In the genomic region with DNA sequence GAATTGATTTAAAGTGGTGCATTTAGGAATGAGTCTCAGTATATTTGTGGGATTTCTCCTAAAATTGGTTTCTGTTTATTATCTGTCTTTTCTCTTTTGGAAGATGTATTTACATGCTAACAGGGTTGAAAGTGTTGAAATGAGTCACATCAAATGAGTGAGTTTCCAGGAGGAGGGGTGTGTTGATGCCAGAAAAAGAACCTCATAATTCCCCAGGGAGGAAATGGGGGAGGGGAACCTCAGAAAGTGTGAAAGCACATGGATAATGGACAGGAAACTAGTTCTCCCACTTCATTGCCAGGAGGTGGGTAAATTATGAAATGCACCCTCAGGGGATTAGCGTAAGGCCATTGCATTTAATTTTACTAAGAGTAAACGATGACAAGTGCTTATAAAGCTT, we compare ENCODE assay signal across 13 mouse cellular contexts. TPM values are rescaled to one million over a fixed set of nuclear protein-coding genes. Genes with fewer than 3 reads are reported as not detected.
DNase-seq lines count a peak whose midpoint lies in the region; ATAC-seq and TF ChIP-seq lines count a peak whose summit lies in the region.
"Had no signal": no experiment of that assay in that cellular context is flagged by ENCODE, and none has a peak within 500 bp of the region (broad histone marks: within the 10 kb centered on the region; RNA-seq: fewer than 3 reads in every experiment).

No protein-coding gene starts in this region.

- peak; percentile 7 for DNase-seq in adrenal gland, postnatal 10 days
- no peak for DNase-seq in adrenal gland, postnatal 14 days
- DNase-seq in heart, postnatal 4 days = peak; percentile 14
- DNase-seq in right cerebral cortex, adult 2 months (ENCODE audit: low spot score in 2 of 2) = peak; percentile 49 to 61
- DNase-seq in right cerebral cortex, postnatal 14 days = no peak
- no peak for DNase-seq in liver, postnatal 0 days

- TF ChIP-seq EP300 in liver, postnatal 0 days (IDR thresholded peaks at IDR 0.05; ENCODE audit: low read depth) = no peak

- no peak overlapping the region for H3K4me2 ChIP-seq in heart, embryonic 11.5 days
- H3K4me2 ChIP-seq in liver, postnatal 0 days (ENCODE audit: low read depth, low read length) = no peak overlapping the region
- H3K4me2 ChIP-seq in liver, embryonic 12.5 days = no peak overlapping the region
- H3K4me2 ChIP-seq: heart, embryonic 13.5 days had no signal

- no peak overlapping the region for H3K27ac ChIP-seq in heart, embryonic 11.5 days (ENCODE audit: low read depth, low read length)
- H3K27ac ChIP-seq in liver, postnatal 0 days (ENCODE audit: low read depth) = no peak overlapping the region
- H3K27ac ChIP-seq in liver, embryonic 12.5 days = no peak overlapping the region
- H3K27ac ChIP-seq: heart, embryonic 13.5 days; macrophage had no signal

- no peak overlapping the region for H3K4me3 ChIP-seq in heart, embryonic 11.5 days (ENCODE audit: low read depth, low read length)
- no peak overlapping the region for H3K4me3 ChIP-seq in liver, postnatal 0 days (ENCODE audit: low read depth, low read length)
- no peak overlapping the region for H3K4me3 ChIP-seq in liver, embryonic 12.5 days
- H3K4me3 ChIP-seq: heart, embryonic 13.5 days had no signal

- no peaks in the 10 kb centered on the region for H3K9me3 ChIP-seq in heart, embryonic 11.5 days (replicated peaks; ENCODE audit: control insufficient read depth, low read length)
- no peaks in the 10 kb centered on the region for H3K9me3 ChIP-seq in liver, postnatal 0 days (ENCODE audit: low read length)
- no peaks in the 10 kb centered on the region for H3K9me3 ChIP-seq in liver, embryonic 12.5 days (replicated peaks)
- H3K9me3 ChIP-seq: heart, embryonic 13.5 days had no signal

- H3K4me1 ChIP-seq in heart, embryonic 11.5 days (ENCODE audit: control insufficient read depth, insufficient read depth, low read length) = no peaks in the 10 kb centered on the region
- H3K4me1 ChIP-seq in liver, postnatal 0 days (ENCODE audit: insufficient read depth) = no peaks in the 10 kb centered on the region
- no peaks in the 10 kb centered on the region for H3K4me1 ChIP-seq in liver, embryonic 12.5 days
- H3K4me1 ChIP-seq: heart, embryonic 13.5 days had no signal

- no peaks in the 10 kb centered on the region for H3K36me3 ChIP-seq in heart, embryonic 11.5 days (ENCODE audit: control insufficient read depth, insufficient read depth, low read length)
- H3K36me3 ChIP-seq in liver, postnatal 0 days (replicated peaks; ENCODE audit: insufficient read depth, low read length) = no peaks in the 10 kb centered on the region
- H3K36me3 ChIP-seq in liver, embryonic 12.5 days = no peaks in the 10 kb centered on the region
- H3K36me3 ChIP-seq: heart, embryonic 13.5 days had no signal

- 73% methylated on average over 2 of the region's 2 CpGs for WGBS in heart, embryonic 11.5 days (ENCODE audit: insufficient replicate concordance)
- 53% methylated on average over 2 of the region's 2 CpGs for WGBS in liver, postnatal 0 days (ENCODE audit: insufficient replicate concordance)
- WGBS in liver, embryonic 12.5 days (ENCODE audit: insufficient replicate concordance) = 73% methylated on average over 2 of the region's 2 CpGs

- H3K9ac ChIP-seq in heart, embryonic 11.5 days (ENCODE audit: low read depth, low read length) = no peak overlapping the region
- H3K9ac ChIP-seq in liver, postnatal 0 days (replicated peaks) = no peak overlapping the region
- no peak overlapping the region for H3K9ac ChIP-seq in liver, embryonic 12.5 days
- H3K9ac ChIP-seq: heart, embryonic 13.5 days had no signal

- no peak for TF ChIP-seq CTCF in liver, postnatal 0 days (IDR thresholded peaks at IDR 0.05; ENCODE audit: low read depth)

- no peaks in the 10 kb centered on the region for H3K27me3 ChIP-seq in heart, embryonic 11.5 days (ENCODE audit: control insufficient read depth, insufficient read depth, low read length)
- no peaks in the 10 kb centered on the region for H3K27me3 ChIP-seq in liver, postnatal 0 days (ENCODE audit: insufficient read depth, low read length)
- H3K27me3 ChIP-seq in liver, embryonic 12.5 days (replicated peaks) = no peaks in the 10 kb centered on the region
- H3K27me3 ChIP-seq: heart, embryonic 13.5 days had no signal

- no peak for ATAC-seq in heart, embryonic 11.5 days (replicated peaks; ENCODE audit: insufficient number of reproducible peaks, low FRiP score, low TSS enrichment)
- ATAC-seq in liver, postnatal 0 days = no peak
- ATAC-seq in liver, embryonic 12.5 days = no peak
- ATAC-seq: inflammation-experienced regulatory T-cells, adult 6 months had no signal

RNA-seq across cellular contexts. Expression of a gene that starts 16.7 kb away (rescaled TPM):
- total RNA-seq in adrenal gland, postnatal 10 days (2021) = not detected
- not detected in 2 replicates for total RNA-seq in adrenal gland, postnatal 14 days (2021)
- total RNA-seq in heart, postnatal 4 days (2021) = not detected
- polyA plus RNA-seq in heart, embryonic 11.5 days (2014; fragmentation: Nextera tagmentation; extraction: Ambion mirVana) = not detected in 2 replicates
- polyA plus RNA-seq in liver, postnatal 0 days (2015; fragmentation: Nextera tagmentation; extraction: Ambion mirVana) = not detected in 2 replicates
- polyA plus RNA-seq in liver, embryonic 12.5 days (2016; fragmentation: Nextera tagmentation; extraction: Ambion mirVana) = not detected in 2 replicates
- total RNA-seq: adrenal gland, adult 18-20 months; MEL had no signal
- polyA plus RNA-seq: heart, embryonic 13.5 days; inflammation-experienced regulatory T-cells, adult 6 months; macrophage had no signal

Comparison
In these comparisons a context has a peak if more than half of its experiments do, and no peak if none do; other contexts are left out.
1. DNase-seq: peak in adrenal gland, postnatal 10 days (single experiment), heart, postnatal 4 days (single experiment) and right cerebral cortex, adult 2 months (2 of 2); none in adrenal gland, postnatal 14 days (single experiment), right cerebral cortex, postnatal 14 days (single experiment) and liver, postnatal 0 days (single experiment).